In genomic region chr2:142900862-142901805, GRCm38 (mm10) we compare ENCODE assay signal across 8 mouse cellular contexts. TPM values are rescaled to one million over a fixed set of nuclear protein-coding genes. Genes with fewer than 3 reads are reported as not detected.
DNase-seq lines count a peak whose midpoint lies in the region; ATAC-seq lines count a peak whose summit lies in the region.

Kif16b (minus strand) TSS chr2:142901531.

- DNase-seq in CD4-positive, CD25-positive, alpha-beta regulatory T cell, adult 2 months (ENCODE audit: low read depth, low spot score) = peak; percentile 96
- DNase-seq in c-Kit-negative CD71-positive TER-119-positive erythroid progenitor cells, embryonic 14.5 days (ENCODE audit: low read depth, low spot score) = peak; percentile 76
- peak; percentile 62 for DNase-seq in fibroblast of lung, adult 2 months (ENCODE audit: low read depth)
- DNase-seq in kidney, postnatal 14 days = peak; percentile 97
- DNase-seq in liver, embryonic 13.5 days = peak; percentile 88
- DNase-seq in neural tube, embryonic 10.5 days (ENCODE audit: extremely low spot score, low spot score) = peak; percentile 95

- peaks cover 5 to 15% of the 10 kb centered on the region in 2 experiments; a peak in 3 of 4 replicates for H3K4me1 ChIP-seq in heart, embryonic 14.5 days (ENCODE audit: control insufficient read depth in 2 of 2, insufficient read depth in 2 of 2, low read length in 2 of 2)
- H3K4me1 ChIP-seq in liver, embryonic 13.5 days (replicated peaks) = peaks cover 29% of the 10 kb centered on the region
- H3K4me1 ChIP-seq in stomach, embryonic 16.5 days (ENCODE audit: control insufficient read depth, insufficient read depth, low read length) = peaks cover 11% of the 10 kb centered on the region; the same call in 1 of the 2 replicates

- peak within 1 kb of the TSS; percentile 82 for H3K9ac ChIP-seq in heart, embryonic 14.5 days (ENCODE audit: low read length)
- H3K9ac ChIP-seq in liver, embryonic 13.5 days = peak within 1 kb of the TSS; percentile 86
- H3K9ac ChIP-seq in stomach, embryonic 16.5 days (ENCODE audit: low read length) = peak within 1 kb of the TSS; percentile 78

- H3K27me3 ChIP-seq in heart, embryonic 14.5 days (ENCODE audit: control insufficient read depth, insufficient read depth, low read length) = no peaks in the 10 kb centered on the region
- no peaks in the 10 kb centered on the region for H3K27me3 ChIP-seq in liver, embryonic 13.5 days
- H3K27me3 ChIP-seq in stomach, embryonic 16.5 days (ENCODE audit: control insufficient read depth, insufficient read depth, low read length) = no peaks in the 10 kb centered on the region

- under 1% methylated on average over 64 of the region's 64 CpGs for WGBS in heart, embryonic 14.5 days
- WGBS in liver, embryonic 13.5 days (ENCODE audit: insufficient replicate concordance) = under 1% methylated on average over 64 of the region's 64 CpGs
- WGBS in stomach, embryonic 16.5 days = under 1% methylated on average over 64 of the region's 64 CpGs

- H3K4me2 ChIP-seq in heart, embryonic 14.5 days (ENCODE audit: low read length) = peak within 1 kb of the TSS; percentile 89
- peak within 1 kb of the TSS; percentile 97 for H3K4me2 ChIP-seq in liver, embryonic 13.5 days
- peak within 1 kb of the TSS; percentile 83 for H3K4me2 ChIP-seq in stomach, embryonic 16.5 days (ENCODE audit: low read depth, low read length)

- ATAC-seq in heart, embryonic 14.5 days (ENCODE audit: insufficient number of reproducible peaks, insufficient read depth, low FRiP score, low read depth) = peak; percentile 97
- peak; percentile 88 for ATAC-seq in liver, embryonic 13.5 days (ENCODE audit: low read depth)
- peak; percentile 94 for ATAC-seq in stomach, embryonic 16.5 days (ENCODE audit: insufficient read depth, low FRiP score)

- peak within 1 kb of the TSS; percentile 72 to 76 for H3K4me3 ChIP-seq in heart, embryonic 14.5 days (ENCODE audit: control insufficient read depth in 1 of 2, insufficient read depth in 1 of 2, low read depth in 1 of 2, low read length in 2 of 2)
- peak within 1 kb of the TSS; percentile 79 for H3K4me3 ChIP-seq in liver, embryonic 13.5 days (replicated peaks)
- H3K4me3 ChIP-seq in stomach, embryonic 16.5 days (replicated peaks; ENCODE audit: low read length) = peak within 1 kb of the TSS; percentile 85

- no peaks in the 10 kb centered on the region for H3K36me3 ChIP-seq in heart, embryonic 14.5 days (ENCODE audit: control insufficient read depth, insufficient read depth, low read length)
- no peaks in the 10 kb centered on the region for H3K36me3 ChIP-seq in liver, embryonic 13.5 days
- H3K36me3 ChIP-seq in stomach, embryonic 16.5 days (ENCODE audit: control insufficient read depth, insufficient read depth, low read length) = no peaks in the 10 kb centered on the region

- H3K27ac ChIP-seq in heart, embryonic 14.5 days (replicated peaks in 1 of 2; ENCODE audit: control insufficient read depth in 1 of 2, insufficient read depth in 1 of 2, low read depth in 2 of 2, low read length in 2 of 2) = peak within 1 kb of the TSS; percentile 73 to 77
- peak within 1 kb of the TSS; percentile 72 for H3K27ac ChIP-seq in liver, embryonic 13.5 days
- peak within 1 kb of the TSS; percentile 85 for H3K27ac ChIP-seq in stomach, embryonic 16.5 days (ENCODE audit: low read length)

- no peaks in the 10 kb centered on the region for H3K9me3 ChIP-seq in heart, embryonic 14.5 days (ENCODE audit: control insufficient read depth, low read length)
- H3K9me3 ChIP-seq in liver, embryonic 13.5 days (replicated peaks) = no peaks in the 10 kb centered on the region
- H3K9me3 ChIP-seq in stomach, embryonic 16.5 days (replicated peaks; ENCODE audit: control insufficient read depth, low read length) = no peaks in the 10 kb centered on the region

RNA-seq across cellular contexts. Expression of gene Kif16b, which starts in this region (rescaled TPM):
- 10.4 and 12.3 TPM in 2 replicates for polyA plus RNA-seq in heart, embryonic 14.5 days (2014; fragmentation: Nextera tagmentation; extraction: Ambion mirVana)
- polyA plus RNA-seq in liver, embryonic 13.5 days (2015; fragmentation: Nextera tagmentation; extraction: Ambion mirVana) = 2.9 and 4.1 TPM in 2 replicates
- 13.5 and 16.4 TPM in 2 replicates for polyA plus RNA-seq in stomach, embryonic 16.5 days (2015; fragmentation: Nextera tagmentation; extraction: Ambion mirVana)

Comparison
In these comparisons a context has a peak if more than half of its experiments do, and no peak if none do; other contexts are left out.
1. Peak in every context shown above with its lines: DNase-seq, ATAC-seq, H3K4me3 ChIP-seq and H3K27ac ChIP-seq.